Mouse (Mus musculus): ENCODE data around the gene Scap. TPM values are rescaled to one million over a fixed set of nuclear protein-coding genes. Genes with fewer than 3 reads are reported as not detected.

The Scap gene
- polyA plus RNA-seq, 1 experiment from 2014 or later = 26.8 TPM

DNA sequence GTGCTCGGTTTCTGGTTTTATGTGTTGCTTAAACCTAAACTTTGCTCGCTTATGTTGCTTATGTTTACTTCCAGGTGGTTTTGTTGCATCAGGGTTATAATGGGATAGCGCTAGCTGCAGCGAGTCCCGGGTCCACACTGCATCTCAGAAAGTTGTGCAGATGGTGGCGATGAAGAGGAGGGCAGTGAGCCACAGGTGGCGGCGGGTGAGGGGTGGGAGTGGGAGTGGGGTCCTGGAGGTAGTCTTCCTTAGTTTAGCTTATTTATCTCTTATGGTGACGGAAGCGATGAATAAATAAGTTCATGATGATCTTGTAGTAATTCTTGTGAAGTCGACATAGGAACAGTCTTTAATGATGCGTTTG is 790 bp downstream of the Scap start:
- Histone ChIP-seq H3K27me3 (no peaks in the 10 kb centered on the region), H3K9me3 (replicated peaks) (no peaks in the 10 kb centered on the region), H3K4me3 (replicated peaks) (peak overlapping the region; percentile 85), H3K36me3 (replicated peaks) (no peaks in the 10 kb centered on the region), H3K4me1 (replicated peaks) (peaks cover 52% of the 10 kb centered on the region), H3K9ac (peak overlapping the region; percentile 78), H3K4me2 (peak overlapping the region; percentile 95), H3K27ac (replicated peaks) (peak overlapping the region; percentile 68)
- no peak; the same call in 1 of the 2 replicates for ATAC-seq (ENCODE audit: insufficient read depth)
- WGBS (ENCODE audit: insufficient replicate concordance) = 8% methylated on average over 12 of the region's 12 CpGs

DNA sequence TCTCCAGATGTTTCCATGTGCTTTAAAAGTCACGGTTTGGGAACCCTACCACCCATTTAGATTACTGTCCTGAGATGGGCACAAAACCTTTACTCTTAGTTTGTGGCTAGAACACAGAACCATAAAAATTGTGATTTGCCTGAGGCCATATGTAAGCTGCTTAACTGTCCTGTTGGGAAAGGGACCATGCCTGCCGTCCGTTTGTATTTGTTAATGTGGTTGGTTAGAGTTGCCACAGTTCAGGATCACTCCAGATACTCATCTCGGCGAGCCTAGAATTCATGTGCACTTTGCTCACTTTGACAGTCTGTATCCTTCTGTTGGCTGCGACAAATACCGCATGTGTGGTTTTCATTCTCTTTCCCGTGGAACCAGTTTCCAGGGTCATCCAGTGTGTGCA is 1.8 kb downstream of the Scap start:
- 0 out of 2 replicates have a peak overlapping the region, but pooled peaks have one; percentile 14 for H3K27ac ChIP-seq (replicated peaks)
- 38% methylated on average over 8 of the region's 8 CpGs for WGBS (ENCODE audit: insufficient replicate concordance)

DNA sequence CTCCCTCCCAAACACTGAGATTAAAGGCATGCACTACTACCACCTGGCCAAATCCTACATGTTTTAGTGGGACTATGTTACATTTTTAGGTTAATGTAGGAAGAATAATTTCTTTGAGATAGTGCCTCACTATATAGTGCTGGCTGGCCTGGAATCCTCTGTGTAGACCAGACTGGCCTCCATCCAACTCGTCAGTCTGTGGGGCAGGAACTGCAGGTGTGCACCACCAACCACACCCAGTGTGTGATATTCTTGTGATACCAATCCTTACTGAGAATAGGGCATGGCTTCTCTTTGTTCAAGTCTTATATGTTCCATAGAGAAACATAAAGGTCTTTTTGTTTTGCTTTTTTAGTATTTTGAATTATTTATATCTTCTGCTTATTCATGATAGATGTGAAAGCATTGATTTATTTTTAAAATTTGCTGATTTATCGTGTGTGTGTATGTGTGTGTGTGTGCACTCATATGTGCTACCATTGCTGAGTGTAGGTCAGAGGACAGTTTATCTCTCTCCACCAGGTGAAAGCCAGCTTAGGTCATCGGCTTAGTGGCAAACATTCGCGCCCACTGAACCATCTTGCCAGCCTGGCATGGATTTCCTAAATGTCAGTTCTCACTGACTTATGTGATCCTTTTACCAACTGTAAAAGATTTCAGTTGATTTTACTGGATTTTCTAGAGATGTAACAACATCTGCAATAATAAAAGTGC is 7.1 kb downstream of the Scap start:
- Histone ChIP-seq H3K9ac (no peak overlapping the region), H3K27ac (replicated peaks) (no peak overlapping the region), H3K4me1 (replicated peaks) (peaks cover 44% of the 10 kb centered on the region), H3K4me3 (replicated peaks) (no peak overlapping the region), H3K36me3 (replicated peaks) (no peaks in the 10 kb centered on the region), H3K27me3 (no peaks in the 10 kb centered on the region), H3K4me2 (no peak overlapping the region), H3K9me3 (replicated peaks) (no peaks in the 10 kb centered on the region)
- no peak for ATAC-seq (ENCODE audit: insufficient read depth)
- WGBS (ENCODE audit: insufficient replicate concordance) = 57% methylated on average over 5 of the region's 5 CpGs

More for the DNA sequence above, 1.8 kb downstream of the Scap start:
- H3K4me3 ChIP-seq (replicated peaks) = peak overlapping the region; percentile 85
- H3K4me1 ChIP-seq (replicated peaks) = peaks cover 42% of the 10 kb centered on the region
- no peaks in the 10 kb centered on the region for H3K27me3 ChIP-seq
- peak overlapping the region; percentile 95 for H3K4me2 ChIP-seq
- no peak overlapping the region for H3K9ac ChIP-seq
- no peaks in the 10 kb centered on the region for H3K36me3 ChIP-seq (replicated peaks)
- H3K9me3 ChIP-seq (replicated peaks) = no peaks in the 10 kb centered on the region
- no peak for ATAC-seq (ENCODE audit: insufficient read depth)

DNA sequence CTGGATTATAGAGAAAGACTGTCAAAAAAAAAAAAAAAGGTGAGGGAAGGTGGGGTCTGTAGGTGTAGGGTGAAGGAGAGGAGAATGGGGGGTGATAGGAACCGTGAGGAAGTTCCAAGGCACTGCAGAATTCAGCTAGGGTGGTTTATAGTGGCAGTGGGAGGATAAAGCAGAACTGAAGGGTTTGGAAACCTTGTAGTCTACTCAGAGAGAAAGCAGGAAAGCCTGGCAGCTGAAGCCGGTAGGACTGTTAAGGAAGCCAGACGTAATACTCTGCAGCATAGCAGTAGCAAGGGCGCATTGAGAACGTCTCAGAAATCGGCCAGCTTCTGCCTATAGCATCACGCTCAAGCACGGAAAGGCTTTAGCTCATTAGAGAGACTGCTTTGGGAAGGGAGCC is 8.9 kb downstream of the Scap start:
- ATAC-seq (ENCODE audit: insufficient read depth) = no peak
- H3K4me3 ChIP-seq (replicated peaks) = no peak overlapping the region
- H3K36me3 ChIP-seq (replicated peaks) = no peaks in the 10 kb centered on the region
- no peak overlapping the region for H3K9ac ChIP-seq
- no peaks in the 10 kb centered on the region for H3K27me3 ChIP-seq
- WGBS (ENCODE audit: insufficient replicate concordance) = 58% methylated on average over 8 of the region's 8 CpGs
- H3K9me3 ChIP-seq (replicated peaks) = no peaks in the 10 kb centered on the region
- H3K4me1 ChIP-seq (replicated peaks) = peaks cover 42% of the 10 kb centered on the region; the same call in 1 of the 2 replicates
- no peak overlapping the region for H3K4me2 ChIP-seq
- no peak overlapping the region for H3K27ac ChIP-seq (replicated peaks)

DNA sequence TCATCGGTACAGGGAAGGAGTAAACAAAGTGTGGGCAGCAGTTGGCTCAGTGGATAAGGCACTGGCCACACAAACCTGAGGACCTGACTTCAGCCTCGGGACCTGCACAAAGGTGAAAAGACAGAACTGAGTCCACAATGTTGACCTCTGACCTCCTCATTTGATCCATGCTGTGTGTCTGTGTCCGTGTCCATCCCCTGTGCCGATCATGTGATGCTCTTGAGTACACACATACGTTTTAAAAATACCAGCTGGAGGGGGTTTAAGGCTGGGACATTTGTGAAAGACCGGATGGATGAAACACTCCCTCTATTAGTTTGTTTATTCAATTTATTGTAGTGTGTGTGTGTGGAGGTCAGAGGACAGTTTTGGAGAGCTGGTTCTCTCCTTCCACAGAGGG is 10.7 kb downstream of the Scap start:
- peak; percentile 79 for ATAC-seq (ENCODE audit: insufficient read depth)
- H3K4me3 ChIP-seq (replicated peaks) = no peak overlapping the region
- no peaks in the 10 kb centered on the region for H3K9me3 ChIP-seq (replicated peaks)

DNA sequence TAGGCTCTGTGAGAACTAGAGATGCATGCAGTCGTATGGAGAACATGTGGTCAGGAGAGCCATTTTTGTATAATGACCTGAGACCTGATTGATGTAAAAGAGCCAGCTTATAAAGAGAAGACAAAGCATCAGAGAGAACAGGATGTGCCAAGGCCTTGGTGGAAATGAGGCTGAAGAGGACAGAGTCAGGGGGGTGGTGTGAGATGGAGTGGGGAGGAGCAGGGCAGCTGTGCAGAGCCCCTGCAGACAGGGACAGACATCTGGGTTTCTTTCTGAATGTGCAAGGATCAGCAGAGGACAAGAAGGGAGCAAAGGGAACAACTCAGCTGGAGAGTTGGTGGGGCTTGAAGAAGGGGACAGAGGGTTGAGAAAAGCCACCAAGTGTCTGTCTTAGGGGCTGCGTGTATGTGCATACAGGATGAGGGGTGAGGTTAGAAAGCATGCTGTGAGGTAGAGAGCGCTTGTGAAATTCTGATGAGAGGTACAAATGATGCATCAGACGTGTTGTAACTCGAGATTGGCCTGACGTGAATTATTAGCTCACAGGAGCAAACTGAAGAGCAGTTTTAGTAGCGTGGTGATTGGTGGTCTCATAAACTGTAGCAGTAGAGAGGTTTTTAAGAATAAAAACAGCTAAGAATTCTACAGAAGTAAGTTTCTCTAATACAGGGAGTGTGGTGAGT is 12.1 kb downstream of the Scap start:
- no peak overlapping the region for H3K4me3 ChIP-seq (replicated peaks)

More for the DNA sequence above, 10.7 kb downstream of the Scap start:
- peak overlapping the region; percentile 51; the same call in 1 of the 2 replicates for H3K27ac ChIP-seq (replicated peaks)
- H3K4me1 ChIP-seq (replicated peaks) = peaks cover 35% of the 10 kb centered on the region
- no peaks in the 10 kb centered on the region for H3K27me3 ChIP-seq
- 0 out of 2 replicates have a peak overlapping the region, but pooled peaks have one; percentile 29 for H3K4me2 ChIP-seq
- no peaks in the 10 kb centered on the region for H3K36me3 ChIP-seq (replicated peaks)
- 61% methylated on average over 6 of the region's 6 CpGs for WGBS (ENCODE audit: insufficient replicate concordance)
- no peak overlapping the region for H3K9ac ChIP-seq

DNA sequence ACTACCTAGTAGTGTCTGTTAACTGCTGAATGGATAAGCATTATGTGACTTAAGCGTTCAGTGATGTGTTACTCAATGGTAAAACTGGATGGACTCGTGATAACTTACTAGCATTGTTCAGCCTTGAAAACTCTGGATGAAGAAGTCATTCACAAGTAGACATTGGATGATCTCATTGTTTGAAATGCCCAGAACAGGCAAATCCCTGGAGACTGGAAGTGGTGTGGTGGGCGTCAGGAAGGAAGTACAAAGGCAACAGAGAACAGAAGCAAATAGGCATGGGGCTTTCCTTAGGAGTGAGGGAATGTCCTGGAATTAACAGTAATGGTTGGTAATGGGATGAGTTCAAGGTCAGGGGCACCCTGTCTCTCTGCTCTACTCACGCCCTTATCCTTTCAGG is 15.8 kb downstream of the Scap start:
- no peak overlapping the region for H3K27ac ChIP-seq (replicated peaks)
- no peak for ATAC-seq (ENCODE audit: insufficient read depth)

More for the DNA sequence above, 12.1 kb downstream of the Scap start:
- Histone ChIP-seq H3K9ac (no peak overlapping the region), H3K27ac (replicated peaks) (0 out of 2 replicates have a peak overlapping the region, but pooled peaks have one; percentile 20), H3K4me2 (peak overlapping the region; percentile 29), H3K27me3 (no peaks in the 10 kb centered on the region), H3K36me3 (replicated peaks) (no peaks in the 10 kb centered on the region), H3K9me3 (replicated peaks) (no peaks in the 10 kb centered on the region), H3K4me1 (replicated peaks) (peaks cover 40% of the 10 kb centered on the region)
- no peak for ATAC-seq (ENCODE audit: insufficient read depth)
- 61% methylated on average over 7 of the region's 7 CpGs for WGBS (ENCODE audit: insufficient replicate concordance)

DNA sequence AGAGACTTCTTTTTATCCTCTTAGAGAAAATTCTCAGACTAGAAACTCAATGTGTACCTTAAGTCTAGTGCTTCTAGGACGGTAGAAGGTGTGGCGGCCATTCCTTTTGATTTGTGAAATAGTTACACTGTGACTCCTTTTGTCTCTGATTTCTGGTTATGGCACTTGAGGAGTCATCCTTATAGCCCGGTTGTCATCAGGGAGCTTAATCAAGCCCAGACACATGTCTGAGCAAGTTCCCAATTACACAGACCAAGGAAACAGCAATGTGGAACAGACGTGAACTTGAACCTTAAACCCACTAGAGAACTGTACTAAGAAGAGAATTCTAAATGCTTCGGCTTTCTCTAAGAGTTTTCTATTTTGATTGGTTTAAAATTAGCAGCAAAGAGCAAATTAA is 17.1 kb downstream of the Scap start:
- ATAC-seq (ENCODE audit: insufficient read depth) = no peak
- Histone ChIP-seq H3K4me1 (replicated peaks) (peaks cover 43% of the 10 kb centered on the region), H3K9ac (no peak overlapping the region), H3K4me2 (no peak overlapping the region), H3K27ac (replicated peaks) (no peak overlapping the region; the same call in 1 of the 2 replicates), H3K4me3 (replicated peaks) (no peak overlapping the region), H3K36me3 (replicated peaks) (peaks cover 4% of the 10 kb centered on the region; the same call in 1 of the 2 replicates), H3K27me3 (no peaks in the 10 kb centered on the region), H3K9me3 (replicated peaks) (no peaks in the 10 kb centered on the region)
- 62% methylated on average over 5 of the region's 5 CpGs for WGBS (ENCODE audit: insufficient replicate concordance)

More for the DNA sequence above, 15.8 kb downstream of the Scap start:
- Histone ChIP-seq H3K4me1 (replicated peaks) (peaks cover 45% of the 10 kb centered on the region), H3K27me3 (no peaks in the 10 kb centered on the region), H3K36me3 (replicated peaks) (no peaks in the 10 kb centered on the region; the same call in 1 of the 2 replicates), H3K4me2 (no peak overlapping the region), H3K9ac (no peak overlapping the region), H3K4me3 (replicated peaks) (no peak overlapping the region), H3K9me3 (replicated peaks) (no peaks in the 10 kb centered on the region)
- 49% methylated on average over 4 of the region's 4 CpGs for WGBS (ENCODE audit: insufficient replicate concordance)

DNA sequence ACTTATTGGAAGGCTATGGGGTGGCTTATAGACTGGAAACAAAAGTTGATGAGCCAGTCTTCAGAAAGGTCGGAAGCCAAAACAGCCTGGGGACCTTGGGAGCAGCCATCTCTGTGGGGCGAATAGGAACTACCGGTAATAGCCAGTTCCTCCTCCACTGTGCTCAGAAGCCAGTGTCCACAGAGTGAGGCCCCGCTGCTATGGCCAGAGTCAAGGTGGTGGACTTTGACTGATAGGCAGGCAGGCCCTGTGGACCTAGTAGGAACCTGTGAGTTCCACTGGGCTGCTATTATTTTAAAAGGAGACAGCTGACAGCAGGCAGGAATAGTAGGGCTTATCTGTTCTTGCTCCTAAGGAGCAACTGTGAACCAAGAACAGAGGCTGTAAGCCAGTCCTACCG is 17.5 kb downstream of the Scap start:
- peaks cover 43% of the 10 kb centered on the region for H3K4me1 ChIP-seq (replicated peaks)
- H3K9ac ChIP-seq = no peak overlapping the region
- peak overlapping the region; percentile 35; the same call in 1 of the 2 replicates for H3K27ac ChIP-seq (replicated peaks)
- H3K27me3 ChIP-seq = no peaks in the 10 kb centered on the region
- peak; percentile 63; the same call in 1 of the 2 replicates for ATAC-seq (ENCODE audit: insufficient read depth)
- H3K4me3 ChIP-seq (replicated peaks) = no peak overlapping the region
- no peak overlapping the region for H3K4me2 ChIP-seq
- no peaks in the 10 kb centered on the region for H3K9me3 ChIP-seq (replicated peaks)
- peaks cover 4% of the 10 kb centered on the region; the same call in 1 of the 2 replicates for H3K36me3 ChIP-seq (replicated peaks)
- WGBS (ENCODE audit: insufficient replicate concordance) = 51% methylated on average over 5 of the region's 5 CpGs

DNA sequence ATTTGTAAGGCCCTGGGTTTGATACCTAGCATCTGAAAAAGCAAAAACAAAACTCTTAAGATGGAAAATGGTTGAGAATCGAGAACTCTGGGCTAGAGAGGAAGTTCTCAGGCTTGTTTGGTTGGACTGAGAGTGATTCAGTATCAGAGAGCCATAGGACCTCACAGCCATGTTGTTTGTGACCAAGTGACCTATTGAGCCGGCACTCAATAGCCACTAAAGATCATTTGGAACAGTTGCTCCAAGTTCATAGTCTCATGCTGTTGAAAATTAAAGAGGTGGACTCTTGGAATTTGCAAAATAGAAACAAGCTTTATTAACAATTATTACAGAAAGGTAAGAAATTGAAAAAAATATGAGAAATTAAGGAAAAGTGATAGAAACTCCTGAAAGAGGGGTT is 18.3 kb downstream of the Scap start:
- H3K4me2 ChIP-seq = no peak overlapping the region
- H3K27me3 ChIP-seq = no peaks in the 10 kb centered on the region
- peak overlapping the region; percentile 35; the same call in 1 of the 2 replicates for H3K27ac ChIP-seq (replicated peaks)
- no peak for ATAC-seq (ENCODE audit: insufficient read depth)
- no peaks in the 10 kb centered on the region for H3K9me3 ChIP-seq (replicated peaks)
- no peak overlapping the region for H3K4me3 ChIP-seq (replicated peaks)
- WGBS (ENCODE audit: insufficient replicate concordance) = 45% methylated on average over 2 of the region's 2 CpGs
- no peak overlapping the region for H3K9ac ChIP-seq
- H3K36me3 ChIP-seq (replicated peaks) = peaks cover 4% of the 10 kb centered on the region; the same call in 1 of the 2 replicates
- peaks cover 36% of the 10 kb centered on the region for H3K4me1 ChIP-seq (replicated peaks)

DNA sequence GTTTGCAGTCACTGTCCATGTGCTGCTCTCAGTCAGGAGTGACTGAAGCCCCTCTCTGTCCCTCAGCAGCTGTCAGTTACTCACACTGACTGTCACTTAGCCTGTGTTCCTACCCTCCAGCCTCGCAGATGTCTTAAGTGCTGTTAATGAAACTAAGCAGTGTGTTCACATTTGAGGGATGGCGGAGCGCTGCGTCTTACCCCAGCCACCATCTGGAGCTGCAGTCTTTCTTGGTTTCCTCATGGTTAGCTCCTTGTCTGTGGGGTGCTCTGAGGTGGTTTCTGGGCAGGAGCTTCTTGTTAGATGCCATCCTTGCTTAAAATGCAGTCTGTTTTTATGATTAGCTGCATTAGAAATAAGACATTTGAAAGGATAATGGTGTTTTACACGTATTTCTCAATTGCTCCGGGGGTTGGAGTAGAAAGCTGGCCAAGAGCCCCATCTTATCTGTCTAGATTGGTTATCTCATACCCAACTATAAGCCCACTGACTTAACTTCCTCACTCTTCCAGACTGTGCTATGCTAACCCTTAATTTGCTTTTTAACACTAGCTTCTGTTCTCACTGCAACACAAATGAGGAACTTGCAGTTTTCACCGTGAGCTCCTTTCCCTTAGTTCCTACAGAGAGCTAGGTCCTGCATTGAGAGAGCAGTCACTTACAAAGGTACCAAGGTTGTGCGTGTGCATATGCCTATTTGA is 19.0 kb downstream of the Scap start:
- Histone ChIP-seq H3K4me2 (no peak overlapping the region; the same call in 1 of the 2 replicates), H3K9me3 (replicated peaks) (no peaks in the 10 kb centered on the region), H3K27ac (replicated peaks) (peak overlapping the region; percentile 19; the same call in 1 of the 2 replicates), H3K9ac (no peak overlapping the region), H3K36me3 (replicated peaks) (peaks cover 4% of the 10 kb centered on the region; the same call in 1 of the 2 replicates), H3K4me3 (replicated peaks) (no peak overlapping the region), H3K4me1 (replicated peaks) (peaks cover 34% of the 10 kb centered on the region), H3K27me3 (no peaks in the 10 kb centered on the region)
- no peak for ATAC-seq (ENCODE audit: insufficient read depth)
- 36% methylated on average over 8 of the region's 8 CpGs for WGBS (ENCODE audit: insufficient replicate concordance)
